Mouse (Mus musculus) embryo, embryonic 11.5 days (tissue): Measurements from ENCODE around the gene Fbn1.
A peak's percentile ranks its signal among the peaks of the same experiment; 100 is the strongest.

Experiments
- DNase-seq: peaks from one replicate; pipeline ENCODE4 v3.0.0-alpha.2; 2012; ENCODE audit warnings: low read depth, low spot score

The Fbn1 gene

DNA sequence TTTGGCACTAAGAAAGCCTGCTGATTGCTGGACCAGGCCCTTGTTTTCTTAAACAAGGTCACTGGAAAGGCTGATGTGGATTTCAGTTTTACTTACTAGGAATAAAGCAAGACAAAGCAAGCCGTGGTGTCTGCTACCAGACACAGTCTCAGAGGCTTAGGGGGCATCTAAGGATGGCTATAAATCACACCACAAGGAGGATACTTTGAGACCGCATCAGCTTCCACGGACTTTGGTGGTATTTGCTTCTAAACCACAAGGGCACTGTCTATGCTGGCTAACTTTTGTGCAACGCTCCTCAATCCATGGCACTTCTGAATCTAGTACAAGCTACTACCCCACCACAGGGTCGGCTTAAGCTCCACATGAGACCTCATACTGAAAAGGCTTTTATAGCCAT is 167.4 kb downstream of the Fbn1 start:
- no peak for DNase-seq

DNA sequence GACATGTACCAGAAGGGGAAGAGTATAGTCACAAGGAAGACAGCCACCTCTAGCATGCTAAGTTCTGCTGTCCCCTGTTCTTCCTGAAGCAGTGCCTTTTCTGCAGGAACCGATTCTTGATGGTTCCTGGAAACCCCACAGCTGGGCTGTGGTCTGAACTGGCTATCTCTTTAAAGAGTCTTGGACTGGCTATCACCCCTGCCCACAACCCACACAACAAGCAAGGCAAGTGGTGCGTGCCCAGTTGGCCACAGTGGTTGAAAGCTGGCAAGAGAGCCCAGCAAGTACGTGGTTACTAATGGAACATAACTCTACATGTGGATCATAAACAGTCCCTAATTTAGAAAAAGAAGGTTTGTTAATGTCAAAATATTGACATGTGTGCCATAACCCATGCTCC is 170.6 kb downstream of the Fbn1 start:
- no peak for DNase-seq

DNA sequence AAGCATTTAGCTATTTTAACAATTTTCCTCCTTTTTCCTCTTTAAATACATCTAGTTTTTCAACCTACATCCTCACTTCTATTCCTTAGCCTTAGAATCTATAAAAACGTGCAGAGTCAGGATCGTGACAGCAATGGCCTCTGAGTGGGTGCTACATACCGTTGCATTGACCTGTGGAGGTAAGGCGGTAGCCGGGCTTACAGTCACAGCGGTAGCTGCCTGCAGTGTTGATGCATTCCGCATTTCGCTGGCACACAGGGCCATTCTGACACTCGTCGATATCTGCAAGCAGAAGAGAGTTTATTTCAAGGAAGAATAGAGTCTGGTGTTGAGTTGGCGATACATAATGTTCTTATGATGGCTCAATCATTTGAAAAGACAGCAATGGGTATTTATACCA is 172.6 kb downstream of the Fbn1 start:
- no peak for DNase-seq

- no peak for DNase-seq
Measured at GRCm38 (mm10) chr2:125334163-125334562, 173.6 kb downstream of the Fbn1 start.

GRCm38 (mm10) chr2:125331581-125331980 is 176.2 kb downstream of the Fbn1 start:
- DNase-seq = no peak

- no peak for DNase-seq
Measured at GRCm38 (mm10) chr2:125330506-125330905, 177.3 kb downstream of the Fbn1 start.

- DNase-seq = no peak
Measured at GRCm38 (mm10) chr2:125325125-125325855, 182.5 kb downstream of the Fbn1 start.

GRCm38 (mm10) chr2:125324455-125324854 is 183.3 kb downstream of the Fbn1 start:
- no peak for DNase-seq

DNA sequence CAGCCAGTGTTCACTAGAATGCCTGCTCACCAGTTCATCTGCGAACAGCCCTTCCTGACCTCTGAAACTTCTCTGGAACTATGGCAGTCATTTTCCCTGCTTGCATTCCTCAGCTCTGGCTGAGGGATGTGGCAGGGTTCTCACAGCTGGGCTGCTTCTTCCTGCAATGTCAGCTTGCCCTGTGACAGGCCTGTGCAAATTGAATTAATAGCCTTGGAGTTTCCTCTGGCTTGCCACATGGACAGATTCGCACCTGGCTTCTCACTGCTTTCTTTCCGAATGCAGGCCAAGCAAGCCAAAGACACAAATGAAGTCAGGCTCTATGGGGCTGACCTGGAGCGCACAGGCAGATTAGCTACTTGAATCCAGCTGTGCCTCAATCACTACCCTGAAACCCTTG is 184.4 kb downstream of the Fbn1 start:
- peak; percentile 31 for DNase-seq

- DNase-seq = no peak
Measured at GRCm38 (mm10) chr2:125322581-125322980, 185.2 kb downstream of the Fbn1 start.

DNA sequence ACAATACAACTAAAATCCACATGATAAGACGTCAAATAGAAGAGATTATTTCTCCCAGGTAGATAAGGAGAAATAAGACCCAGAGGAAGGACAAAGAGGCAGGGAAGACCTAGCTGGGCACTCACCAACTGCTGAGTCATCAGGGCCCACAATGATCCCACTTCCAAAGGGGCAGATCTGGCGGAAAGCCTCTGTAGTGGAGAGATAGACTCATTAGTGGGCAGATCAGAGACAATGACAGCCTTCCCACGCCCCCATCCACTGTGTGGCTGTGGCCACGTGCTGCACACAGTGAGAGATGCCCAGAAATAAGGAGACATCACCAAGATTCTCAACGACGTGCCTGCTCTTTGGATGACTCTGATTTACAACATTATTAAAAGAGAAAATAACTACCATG is 186.7 kb downstream of the Fbn1 start:
- no peak for DNase-seq

DNA sequence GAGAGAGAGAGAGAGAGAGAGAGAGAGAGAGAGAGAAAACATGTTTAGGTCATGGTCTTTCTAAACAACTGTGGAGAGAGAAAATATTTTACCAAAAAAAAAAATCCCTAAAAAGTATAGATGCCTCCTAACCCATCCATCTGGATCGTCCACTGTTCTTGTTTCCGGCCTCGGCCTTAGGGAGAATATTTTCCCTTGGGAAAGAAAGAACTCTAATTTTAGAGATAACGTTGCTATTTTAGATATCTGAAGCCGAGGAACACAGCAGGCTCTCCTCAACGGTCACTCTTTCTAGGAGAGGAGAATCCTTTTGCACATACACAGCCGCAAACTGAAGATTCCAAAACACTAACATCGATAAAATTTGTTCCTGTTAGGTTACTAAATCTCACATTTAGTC is 188.1 kb downstream of the Fbn1 start:
- no peak for DNase-seq

- DNase-seq = no peak
Measured at GRCm38 (mm10) chr2:125318371-125319061, 189.3 kb downstream of the Fbn1 start.

GRCm38 (mm10) chr2:125315203-125315602 is 192.6 kb downstream of the Fbn1 start:
- DNase-seq = no peak

DNA sequence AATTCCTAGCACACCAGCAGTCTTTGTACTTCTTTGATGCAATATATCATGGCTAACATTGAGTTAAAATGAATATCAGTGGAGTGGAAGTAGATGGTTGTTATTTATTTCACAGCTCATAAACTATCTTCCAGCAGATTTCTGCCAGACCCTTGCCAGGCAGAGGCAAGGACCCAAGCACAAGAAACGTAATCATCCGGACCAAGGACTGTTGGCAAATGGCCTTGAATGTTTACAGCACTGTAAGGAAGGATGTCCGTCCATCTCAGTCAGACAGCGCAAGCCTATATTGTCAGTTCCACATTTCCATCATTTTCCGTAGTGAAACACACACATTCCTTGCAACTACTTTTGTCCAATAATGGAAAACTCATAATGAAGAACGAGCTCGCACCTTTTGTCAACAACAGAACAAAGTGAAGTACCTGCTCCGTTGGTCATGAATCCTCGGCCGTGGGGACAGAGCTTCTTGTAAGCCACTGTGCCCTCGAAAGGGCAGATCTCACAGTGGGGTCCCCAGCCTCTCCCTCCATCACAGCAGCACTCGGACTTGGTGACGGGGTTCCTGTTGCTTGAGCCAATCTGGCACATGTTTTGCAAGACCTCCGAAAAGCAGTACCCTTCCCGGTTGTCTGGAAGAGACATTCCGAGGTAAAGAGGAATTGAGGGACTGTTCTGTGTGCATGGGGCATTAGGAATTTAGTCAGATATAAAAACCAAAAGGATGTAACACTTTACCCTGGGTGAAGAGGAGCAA is 193.4 kb downstream of the Fbn1 start:
- DNase-seq = no peak

GRCm38 (mm10) chr2:125309710-125310109 is 198.1 kb downstream of the Fbn1 start:
- no peak for DNase-seq

GRCm38 (mm10) chr2:125305671-125306070 is 202.1 kb downstream of the Fbn1 start:
- DNase-seq = no peak

DNA sequence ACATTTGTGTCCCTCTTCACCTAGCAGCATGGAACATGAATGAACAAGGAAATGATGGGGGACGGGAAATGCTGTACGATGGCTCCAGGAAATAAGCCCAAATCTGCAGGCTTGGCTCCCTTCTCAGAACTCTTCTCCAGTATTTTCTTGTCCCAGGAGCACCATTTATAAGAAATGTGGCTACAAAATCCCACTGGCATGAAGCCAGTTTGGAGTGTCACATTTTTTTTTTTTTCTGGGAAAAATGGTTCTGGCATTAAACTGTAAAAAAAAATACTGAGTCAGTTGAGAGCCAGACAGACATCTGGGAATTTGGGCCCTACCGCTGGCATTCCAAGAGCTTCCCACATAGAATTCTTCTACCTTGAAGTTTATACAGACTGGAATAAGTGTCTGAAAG is 203.0 kb downstream of the Fbn1 start:
- DNase-seq = no peak

GRCm38 (mm10) chr2:125303764-125304384 is 203.9 kb downstream of the Fbn1 start:
- no peak for DNase-seq

GRCm38 (mm10) chr2:125302625-125302924 is 205.2 kb downstream of the Fbn1 start:
- DNase-seq = no peak

DNA sequence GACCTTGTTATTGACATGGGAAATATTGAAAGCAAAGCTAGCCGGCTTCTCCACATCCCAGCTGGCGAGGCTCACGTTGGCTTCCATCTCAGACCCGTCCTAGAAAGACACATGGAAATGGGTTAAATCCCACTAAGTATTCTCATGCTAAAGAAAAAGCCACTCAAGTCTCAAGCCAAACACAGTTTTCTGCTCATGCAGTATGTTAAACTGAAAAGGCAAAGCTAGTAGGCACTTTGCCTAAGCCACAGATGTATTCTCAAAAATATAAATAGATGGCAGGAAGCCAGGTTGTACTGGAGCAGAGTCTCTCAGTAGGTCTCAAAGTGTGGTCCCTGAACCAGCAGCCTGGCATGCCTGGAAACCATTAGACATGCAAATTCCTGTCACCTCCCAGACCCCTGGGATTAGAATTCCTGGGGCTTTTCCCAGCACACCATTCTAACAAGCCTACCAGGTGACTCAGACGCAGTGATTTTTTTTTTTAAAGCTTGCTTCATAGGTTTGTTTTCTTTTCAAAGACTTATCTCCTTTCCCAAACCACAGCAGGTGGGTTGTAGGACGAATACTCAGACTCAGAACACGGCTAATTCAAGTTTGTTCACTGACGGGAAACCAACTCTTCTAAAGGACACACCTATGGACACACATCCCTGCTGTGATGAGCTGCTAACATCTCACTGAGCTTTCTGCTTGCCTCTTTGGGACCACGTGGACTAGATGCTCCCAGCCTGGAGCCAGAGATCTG is 205.7 kb downstream of the Fbn1 start:
- DNase-seq = no peak

GRCm38 (mm10) chr2:125298841-125299240 is 209.0 kb downstream of the Fbn1 start:
- no peak for DNase-seq
